Mouse (Mus musculus) heart, postnatal 0 days (tissue): ENCODE results near the gene Cpa5. TPM values are rescaled to one million over a fixed set of nuclear protein-coding genes. Genes with fewer than 3 reads are reported as not detected.
A peak's percentile ranks its signal among the peaks of the same experiment; 100 is the strongest.

Experiments
- ATAC-seq: fragments of 200-750 bp; cut with Nextera tagmentation; 2 replicates; pipeline ENCODE4 v1.8.0; 2017; ENCODE audit warnings: low read depth, moderate number of reproducible peaks, moderate library complexity; ENCODE audit not compliant: insufficient read depth
- DNase-seq: peaks from one replicate; pipeline ENCODE4 v3.0.0-alpha.2; 2016; ENCODE audit warnings: low spot score
- H3K27ac ChIP-seq: fragments of 300-500 bp; sonication (generic); 2 replicates; pipeline ENCODE4 v1.5.1; 2014; ENCODE audit warnings: low read depth, mild to moderate bottlenecking
- H3K27me3 ChIP-seq: fragments of 300-500 bp; sonication (generic); 2 replicates; pipeline ENCODE4 v1.6.1; 2014; ENCODE audit warnings: low read length, mixed read lengths; ENCODE audit not compliant: control insufficient read depth, insufficient read depth
- H3K36me3 ChIP-seq: fragments of 300-500 bp; sonication (generic); replicated peaks from 2 replicates; pipeline ENCODE4 v1.6.1; 2014; ENCODE audit warnings: low read length, mixed read lengths; ENCODE audit not compliant: control insufficient read depth, insufficient read depth
- H3K4me1 ChIP-seq: fragments of 300-500 bp; sonication (generic); 2 replicates; pipeline ENCODE4 v1.6.1; 2014; ENCODE audit warnings: antibody characterized with exemption; ENCODE audit not compliant: control insufficient read depth, insufficient read depth
- H3K4me2 ChIP-seq: fragments of 300-500 bp; sonication (generic); 2 replicates; pipeline ENCODE4 v1.6.1; 2014; ENCODE audit warnings: low read depth, mild to moderate bottlenecking, low read length, moderate library complexity
- H3K4me3 ChIP-seq: fragments of 300-500 bp; sonication (generic); 2 replicates; pipeline ENCODE4 v1.5.1; 2014; ENCODE audit warnings: low read depth, low read length
- H3K9ac ChIP-seq: fragments of 300-500 bp; sonication (generic); replicated peaks from 2 replicates; pipeline ENCODE4 v1.6.1; 2014; ENCODE audit warnings: low read depth, low read length, mixed read lengths
- H3K9me3 ChIP-seq: fragments of 300-500 bp; sonication (generic); replicated peaks from 2 replicates; pipeline ENCODE4 v1.6.1; 2016; ENCODE audit warnings: low read length; ENCODE audit not compliant: control insufficient read depth
- CTCF ChIP-seq: IDR thresholded peaks from 2 replicates; pipeline ENCODE4 v1.5.1; 2016; ENCODE audit warnings: antibody characterized with exemption, control low read depth, low read depth
- EP300 ChIP-seq: IDR thresholded peaks from 2 replicates; pipeline ENCODE4 v1.6.1; 2016; ENCODE audit warnings: antibody characterized with exemption, low read depth
- WGBS: fragments of 180-500 bp; shearing (Covaris S2); extraction: QIAGEN DNeasy Blood & Tissue Kit; methylation state at CpG from one replicate; pipeline ENCODE4 v1.1.7; 2014; 5-methylcytosine and 5-hydroxymethylcytosine counted together
- polyA plus RNA-seq: library from polyadenylated mRNA; unstranded; fragments of >200 nt; fragmentation: Nextera tagmentation; extraction: Ambion mirVana; gene quantifications from 2 replicates; pipeline ENCODE4 v1.2.1, GENCODE M21; 2015
- total RNA-seq: library from RNA; depleted of rRNA; stranded (reverse); fragments of >200 nt; gene quantifications from 2 replicates; pipeline ENCODE4 v1.2.3, GENCODE M21; 2014; ENCODE audit warnings: low replicate concordance

The Cpa5 gene
- total and polyA plus RNA-seq, 2 experiments from 2014 or later = 0.46 to 0.67 TPM

- H3K27ac ChIP-seq = no peak overlapping the region
- ATAC-seq = no peak
- H3K4me2 ChIP-seq = no peak overlapping the region
- H3K27me3 ChIP-seq = no peaks in the 10 kb centered on the region
- 95% methylated on average over 12 of the region's 12 CpGs for WGBS
- H3K9ac ChIP-seq = no peak overlapping the region
- no peaks in the 10 kb centered on the region for H3K4me1 ChIP-seq
- TF ChIP-seq CTCF (no peak), EP300 (no peak)
- H3K36me3 ChIP-seq = peaks cover 7% of the 10 kb centered on the region; the same call in 1 of the 2 replicates
- no peak for DNase-seq
- H3K9me3 ChIP-seq = no peaks in the 10 kb centered on the region
- H3K4me3 ChIP-seq = no peak overlapping the region
Observed at GRCm38 (mm10) chr6:30657279-30657678, 46.5 kb downstream of the Cpa5 start.

- Histone ChIP-seq H3K27me3 (no peaks in the 10 kb centered on the region), H3K9ac (no peak overlapping the region), H3K9me3 (no peaks in the 10 kb centered on the region), H3K27ac (no peak overlapping the region), H3K4me3 (no peak overlapping the region), H3K4me1 (no peaks in the 10 kb centered on the region), H3K4me2 (no peak overlapping the region), H3K36me3 (peaks cover 7% of the 10 kb centered on the region; the same call in 1 of the 2 replicates)
- TF ChIP-seq EP300 (no peak), CTCF (no peak)
- ATAC-seq (no peak), DNase-seq (no peak)
- WGBS = 57% methylated on average over 9 of the region's 9 CpGs
Observed at GRCm38 (mm10) chr6:30658619-30659018, 47.8 kb downstream of the Cpa5 start.

- no peaks in the 10 kb centered on the region for H3K36me3 ChIP-seq
- no peaks in the 10 kb centered on the region for H3K9me3 ChIP-seq
- TF ChIP-seq CTCF (no peak), EP300 (no peak)
- H3K4me3 ChIP-seq = no peak overlapping the region
- H3K9ac ChIP-seq = no peak overlapping the region
- no peaks in the 10 kb centered on the region; the same call in 1 of the 2 replicates for H3K4me1 ChIP-seq
- no peak overlapping the region for H3K4me2 ChIP-seq
- peak overlapping the region; percentile 35; the same call in 1 of the 2 replicates for H3K27ac ChIP-seq
- DNase-seq (no peak), ATAC-seq (no peak)
- H3K27me3 ChIP-seq = no peaks in the 10 kb centered on the region
- 35% methylated on average over 6 of the region's 6 CpGs for WGBS
Observed at GRCm38 (mm10) chr6:30664776-30665175, 54.0 kb downstream of the Cpa5 start.

- ATAC-seq = no peak
- no peak for DNase-seq
- 15% methylated on average over 4 of the region's 4 CpGs for WGBS
- Histone ChIP-seq H3K4me3 (no peak overlapping the region), H3K9ac (no peak overlapping the region), H3K9me3 (no peaks in the 10 kb centered on the region), H3K4me2 (no peak overlapping the region), H3K36me3 (no peaks in the 10 kb centered on the region), H3K4me1 (no peaks in the 10 kb centered on the region; the same call in 1 of the 2 replicates), H3K27ac (peak overlapping the region; percentile 35; the same call in 1 of the 2 replicates), H3K27me3 (no peaks in the 10 kb centered on the region)
- no peak for TF ChIP-seq CTCF
- TF ChIP-seq EP300 = no peak
Observed at GRCm38 (mm10) chr6:30665296-30665695, 54.5 kb downstream of the Cpa5 start.

- TF ChIP-seq EP300 (no peak), CTCF (no peak)
- no peaks in the 10 kb centered on the region for H3K9me3 ChIP-seq
- ATAC-seq = no peak
- H3K27me3 ChIP-seq = no peaks in the 10 kb centered on the region
- no peaks in the 10 kb centered on the region for H3K36me3 ChIP-seq
- H3K9ac ChIP-seq = no peak overlapping the region
- 78% methylated on average over 6 of the region's 6 CpGs for WGBS
- no peaks in the 10 kb centered on the region; the same call in 1 of the 2 replicates for H3K4me1 ChIP-seq
- DNase-seq = no peak
- H3K27ac ChIP-seq = 0 out of 2 replicates have a peak overlapping the region, but pooled peaks have one; percentile 3
- H3K4me2 ChIP-seq = no peak overlapping the region
- H3K4me3 ChIP-seq = no peak overlapping the region
Observed at GRCm38 (mm10) chr6:30666043-30666442, 55.2 kb downstream of the Cpa5 start.

GRCm38 (mm10) chr6:30667585-30667984, 56.8 kb downstream of the Cpa5 start:
- TF ChIP-seq CTCF (no peak), EP300 (no peak)
- no peak overlapping the region for H3K4me3 ChIP-seq
- H3K27ac ChIP-seq = no peak overlapping the region
- no peaks in the 10 kb centered on the region; the same call in 1 of the 2 replicates for H3K4me1 ChIP-seq
- no peaks in the 10 kb centered on the region for H3K36me3 ChIP-seq
- DNase-seq (no peak), ATAC-seq (no peak)
- no peak overlapping the region for H3K9ac ChIP-seq
- WGBS = 71% methylated on average over 5 of the region's 5 CpGs
- H3K4me2 ChIP-seq = no peak overlapping the region
- no peaks in the 10 kb centered on the region for H3K9me3 ChIP-seq
- H3K27me3 ChIP-seq = no peaks in the 10 kb centered on the region
